15 mouse cellular contexts compared by ENCODE assay signal in genomic region chr17:13574682-13575444, GRCm38 (mm10).
A peak's percentile ranks its signal among the peaks of the same experiment; 100 is the strongest.
DNase-seq lines count a peak whose midpoint lies in the region; ATAC-seq lines count a peak whose summit lies in the region.
"Had no signal": no experiment of that assay in that cellular context is flagged by ENCODE, and none has a peak within 500 bp of the region (broad histone marks: within the 10 kb centered on the region; RNA-seq: fewer than 3 reads in every experiment).

No protein-coding gene starts in this region.

- H3K9me3 ChIP-seq in embryonic facial prominence, embryonic 11.5 days (replicated peaks; ENCODE audit: control insufficient read depth, low read length) = no peaks in the 10 kb centered on the region
- no peaks in the 10 kb centered on the region for H3K9me3 ChIP-seq in forebrain, embryonic 15.5 days
- H3K9me3 ChIP-seq in neural tube, embryonic 14.5 days (ENCODE audit: control insufficient read depth, low read length) = no peaks in the 10 kb centered on the region
- H3K9me3 ChIP-seq: embryonic facial prominence, embryonic 13.5 days; liver, embryonic 13.5 days had no signal

- DNase-seq in embryonic facial prominence, embryonic 11.5 days (ENCODE audit: low spot score) = no peak
- no peak for DNase-seq in cerebellum, postnatal 14 days
- DNase-seq in lung, postnatal 25 days (ENCODE audit: low spot score) = no peak
- no peak for DNase-seq in thymus, postnatal 25 days
- DNase-seq: cerebellum, adult 9-11 months; heart, adult 18-20 months; kidney, adult 8-10 months; left cerebral cortex, postnatal 4 days; liver, embryonic 13.5 days; lung, postnatal 36 days had no signal

- no peak overlapping the region for H3K4me2 ChIP-seq in embryonic facial prominence, embryonic 11.5 days (ENCODE audit: low read depth, low read length)
- H3K4me2 ChIP-seq in forebrain, embryonic 15.5 days (replicated peaks) = no peak overlapping the region
- no peak overlapping the region for H3K4me2 ChIP-seq in neural tube, embryonic 14.5 days (ENCODE audit: low read depth, low read length)
- H3K4me2 ChIP-seq: embryonic facial prominence, embryonic 13.5 days; liver, embryonic 13.5 days had no signal

- WGBS in embryonic facial prominence, embryonic 11.5 days = 69% methylated on average over 13 of the region's 13 CpGs
- WGBS in forebrain, embryonic 15.5 days = 47% methylated on average over 13 of the region's 13 CpGs
- WGBS in neural tube, embryonic 14.5 days = 37% methylated on average over 13 of the region's 13 CpGs

- no peak overlapping the region for H3K27ac ChIP-seq in embryonic facial prominence, embryonic 11.5 days (replicated peaks; ENCODE audit: low read depth, low read length)
- peak overlapping the region; percentile 83 for H3K27ac ChIP-seq in forebrain, embryonic 15.5 days (replicated peaks)
- peak overlapping the region; percentile 41 for H3K27ac ChIP-seq in neural tube, embryonic 14.5 days (ENCODE audit: low read depth, low read length)
- H3K27ac ChIP-seq: embryonic facial prominence, embryonic 13.5 days; liver, embryonic 13.5 days had no signal

- H3K9ac ChIP-seq in embryonic facial prominence, embryonic 11.5 days (replicated peaks; ENCODE audit: low read length) = no peak overlapping the region
- H3K9ac ChIP-seq in forebrain, embryonic 15.5 days (replicated peaks) = no peak overlapping the region
- no peak overlapping the region for H3K9ac ChIP-seq in neural tube, embryonic 14.5 days (replicated peaks; ENCODE audit: low read depth, low read length)
- H3K9ac ChIP-seq: embryonic facial prominence, embryonic 13.5 days; liver, embryonic 13.5 days had no signal

- H3K36me3 ChIP-seq in embryonic facial prominence, embryonic 11.5 days (replicated peaks; ENCODE audit: control insufficient read depth, insufficient read depth, low read depth, low read length) = no peaks in the 10 kb centered on the region
- no peaks in the 10 kb centered on the region for H3K36me3 ChIP-seq in forebrain, embryonic 15.5 days
- H3K36me3 ChIP-seq in neural tube, embryonic 14.5 days (ENCODE audit: control insufficient read depth, insufficient read depth, low read length) = no peaks in the 10 kb centered on the region
- H3K36me3 ChIP-seq: embryonic facial prominence, embryonic 13.5 days; liver, embryonic 13.5 days had no signal

- no peaks in the 10 kb centered on the region for H3K4me1 ChIP-seq in embryonic facial prominence, embryonic 11.5 days (ENCODE audit: control insufficient read depth, insufficient read depth, low read length)
- H3K4me1 ChIP-seq in forebrain, embryonic 15.5 days = peaks cover 38% of the 10 kb centered on the region
- H3K4me1 ChIP-seq in neural tube, embryonic 14.5 days (ENCODE audit: control insufficient read depth, insufficient read depth, low read length) = peaks cover 12% of the 10 kb centered on the region; the same call in 1 of the 2 replicates

- no peak overlapping the region for H3K4me3 ChIP-seq in embryonic facial prominence, embryonic 11.5 days (ENCODE audit: low read depth, low read length)
- H3K4me3 ChIP-seq in forebrain, embryonic 15.5 days = no peak overlapping the region
- no peak overlapping the region for H3K4me3 ChIP-seq in neural tube, embryonic 14.5 days (ENCODE audit: low read depth, low read length)
- H3K4me3 ChIP-seq: embryonic facial prominence, embryonic 13.5 days; liver, embryonic 13.5 days; myocyte had no signal

- H3K27me3 ChIP-seq in embryonic facial prominence, embryonic 11.5 days (ENCODE audit: control insufficient read depth, insufficient read depth, low read length) = no peaks in the 10 kb centered on the region
- H3K27me3 ChIP-seq in forebrain, embryonic 15.5 days = no peaks in the 10 kb centered on the region
- no peaks in the 10 kb centered on the region for H3K27me3 ChIP-seq in neural tube, embryonic 14.5 days (ENCODE audit: control insufficient read depth, insufficient read depth, low read length)
- H3K27me3 ChIP-seq: embryonic facial prominence, embryonic 13.5 days; liver, embryonic 13.5 days had no signal

- ATAC-seq in embryonic facial prominence, embryonic 11.5 days (replicated peaks; ENCODE audit: insufficient number of reproducible peaks, low FRiP score, low TSS enrichment, low read depth) = 0 out of 2 replicates have a peak, but pooled peaks have one; percentile 52
- peak; percentile 55 for ATAC-seq in forebrain, embryonic 15.5 days (replicated peaks)
- ATAC-seq in megakaryocyte progenitor cell, adult 5-6 weeks (replicated peaks; ENCODE audit: poor library complexity) = 0 out of 2 replicates have a peak, but pooled peaks have one; percentile 4
- ATAC-seq in neural tube, embryonic 14.5 days (ENCODE audit: low read depth) = peak; percentile 58

Comparison
In these comparisons a context has a peak if more than half of its experiments do, and no peak if none do; other contexts are left out.
1. ATAC-seq: peak in every context shown above with its lines; median percentile 58 in neural tube, embryonic 14.5 days; 55 in forebrain, embryonic 15.5 days; 52 in embryonic facial prominence, embryonic 11.5 days; 4 in megakaryocyte progenitor cell, adult 5-6 weeks.